ENCODE assay signal across 11 mouse cellular contexts in genomic region chr11:104245478-104245877, GRCm38 (mm10). TPM values are rescaled to one million over a fixed set of nuclear protein-coding genes. Genes with fewer than 3 reads are reported as not detected.
"Had no signal": no experiment of that assay in that cellular context is flagged by ENCODE, and none has a peak within 500 bp of the region (broad histone marks: within the 10 kb centered on the region; RNA-seq: fewer than 3 reads in every experiment).

No protein-coding gene starts in this region.

RNA-seq across cellular contexts. Expression of gene Sppl2c, which starts 59.4 kb away (rescaled TPM):
- total RNA-seq: neutrophil, adult 5-6 weeks had no signal
- polyA plus RNA-seq: neural tube, embryonic 14.5 days; neural tube, embryonic 15.5 days; small intestine, adult 2 months; spleen, adult 2 months; stomach, embryonic 14.5 days; stomach, embryonic 15.5 days; stomach, embryonic 16.5 days; stomach, postnatal 0 days; thymus, postnatal 0 days; urinary bladder, adult 2 months had no signal
